Mouse (Mus musculus) heart, postnatal 36 days (tissue): ENCODE data around the gene Krr1. TPM values are rescaled to one million over a fixed set of nuclear protein-coding genes. Genes with fewer than 3 reads are reported as not detected.

Source experiments
- DNase-seq, 2 experiments: peaks; one replicate each; pipeline ENCODE4 v3.0.0; 2021 to 2022
- intact Hi-C: fragments of 180-260 bp; cut with DNase I; formaldehyde crosslinking; loops from one replicate; pipeline ENCODE4 v1.15.1; 2025
- total RNA-seq, 2 experiments: library from RNA; stranded (reverse); gene quantifications; 2 replicates each; pipeline ENCODE4 v1.2.3; 2021

Gene Krr1
- total RNA-seq = 10 to 100 TPM; 25.6 to 26.2 TPM

GRCm38 (mm10) chr10:111972542-111973361, at the start of gene Krr1:
Gene Krr1, plus strand, starts transcription at chr10:111972664.
- intact Hi-C loops = loop anchor here (5.0 to 10.0 kb wide), 3 partner anchors 675 to 832 kb away; partner anchors contain the start of gene Bbs10
- DNase-seq = peak; percentile 86

- DNase-seq = no peak
- intact Hi-C loops = loop anchor here (2.0 to 10.0 kb wide), 3 partner anchors 33 to 699 kb away; no protein-coding TSS in a partner anchor
Observed at GRCm38 (mm10) chr10:111923503-111924135, 48.8 kb upstream of the Krr1 start.

GRCm38 (mm10) chr10:111924141-111924540, 48.3 kb upstream of the Krr1 start:
- intact Hi-C loops = loop anchor here (2.0 to 10.0 kb wide), 3 partner anchors 33 to 699 kb away; no protein-coding TSS in a partner anchor
- no peak for DNase-seq

- intact Hi-C loops = loop anchor here (1.0 to 10.0 kb wide), 4 partner anchors 32 to 700 kb away; no protein-coding TSS in a partner anchor
- DNase-seq = no peak
Observed at GRCm38 (mm10) chr10:111924716-111925488, 47.6 kb upstream of the Krr1 start.

- intact Hi-C loops = loop anchor here (1.0 to 10.0 kb wide), 3 partner anchors 31 to 701 kb away; no protein-coding TSS in a partner anchor
- DNase-seq = peak; percentile 88 to 93
Observed at GRCm38 (mm10) chr10:111925489-111925860, 47.0 kb upstream of the Krr1 start.

- no peak for DNase-seq
- intact Hi-C loops = no loop called here
Observed at GRCm38 (mm10) chr10:111932621-111933345, 39.7 kb upstream of the Krr1 start.

GRCm38 (mm10) chr10:111935207-111935606, 37.3 kb upstream of the Krr1 start:
- DNase-seq = no peak
- intact Hi-C loops = no loop called here

- intact Hi-C loops = no loop called here
- peak in 1 of 2 experiments; percentile 31 for DNase-seq
Observed at GRCm38 (mm10) chr10:111936021-111936420, 36.4 kb upstream of the Krr1 start.

GRCm38 (mm10) chr10:111936491-111937145, 35.8 kb upstream of the Krr1 start:
- intact Hi-C loops = no loop called here
- DNase-seq = peak; percentile 68 to 76

- no peak for DNase-seq
- intact Hi-C loops = no loop called here
Observed at GRCm38 (mm10) chr10:111937146-111937534, 35.3 kb upstream of the Krr1 start.

- DNase-seq = no peak
- intact Hi-C loops = no loop called here
Observed at GRCm38 (mm10) chr10:111943026-111943425, 29.4 kb upstream of the Krr1 start.

GRCm38 (mm10) chr10:111945563-111945962, 26.9 kb upstream of the Krr1 start:
- intact Hi-C loops = no loop called here

GRCm38 (mm10) chr10:111948041-111948440, 24.4 kb upstream of the Krr1 start:
- intact Hi-C loops = no loop called here
- DNase-seq = no peak

More at GRCm38 (mm10) chr10:111945563-111945962, 26.9 kb upstream of the Krr1 start:
- no peak for DNase-seq

GRCm38 (mm10) chr10:111949008-111949407, 23.5 kb upstream of the Krr1 start:
- DNase-seq = no peak
- intact Hi-C loops = no loop called here

- intact Hi-C loops = loop anchor here (2.0 kb wide), 1 partner anchor 31 kb away; no protein-coding TSS in a partner anchor
- no peak for DNase-seq
Observed at GRCm38 (mm10) chr10:111955836-111956235, 16.6 kb upstream of the Krr1 start.

- intact Hi-C loops = loop anchor here (1.0 to 2.0 kb wide), 2 partner anchors 33 to 454 kb away; no protein-coding TSS in a partner anchor
- DNase-seq = peak; percentile 46 to 59
Observed at GRCm38 (mm10) chr10:111957271-111958045, 15.0 kb upstream of the Krr1 start.

- intact Hi-C loops = no loop called here
- no peak for DNase-seq
Observed at GRCm38 (mm10) chr10:111958046-111958421, 14.4 kb upstream of the Krr1 start.

GRCm38 (mm10) chr10:111959353-111959752, 13.1 kb upstream of the Krr1 start:
- no peak for DNase-seq
- intact Hi-C loops = no loop called here

GRCm38 (mm10) chr10:111960459-111960858, 12.0 kb upstream of the Krr1 start:
- intact Hi-C loops = no loop called here
- no peak for DNase-seq
